Mouse (Mus musculus) liver, embryonic 14.5 days (tissue): ENCODE measurements around the gene Tat. TPM values are rescaled to one million over a fixed set of nuclear protein-coding genes. Genes with fewer than 3 reads are reported as not detected.

Experiments used
- ATAC-seq: fragments of 200-750 bp; cut with Nextera tagmentation; 2 replicates; pipeline ENCODE4 v1.8.0; 2017; ENCODE audit warnings: moderate number of reproducible peaks, mild to moderate bottlenecking, moderate library complexity; ENCODE audit not compliant: insufficient read depth
- DNase-seq, 3 experiments: peaks; one replicate each; pipeline ENCODE4 v3.0.0-alpha.2; 2012 to 2013; ENCODE audit warnings: low read depth in 3 of 3, low spot score in 3 of 3
- H3K27ac ChIP-seq: fragments of 300-500 bp; sonication (generic); 2 replicates; pipeline ENCODE4 v1.5.1; 2014; ENCODE audit warnings: moderate library complexity, mild to moderate bottlenecking, control low read depth, inconsistent platforms
- H3K27me3 ChIP-seq: fragments of 300-500 bp; sonication (generic); 2 replicates; pipeline ENCODE4 v1.6.1; 2014; ENCODE audit warnings: mild to moderate bottlenecking, low read length, moderate library complexity; ENCODE audit not compliant: control insufficient read depth, insufficient read depth
- H3K36me3 ChIP-seq: fragments of 300-500 bp; sonication (generic); replicated peaks from 2 replicates; pipeline ENCODE4 v1.6.1; 2014; ENCODE audit warnings: low read depth; ENCODE audit not compliant: control insufficient read depth, insufficient read depth
- H3K4me1 ChIP-seq, 2 experiments: fragments of 200-500 bp in 1 of 2; fragments of 300-500 bp in 1 of 2; sonication (generic) in 1 of 2; replicated peaks; 2 replicates each; pipeline ENCODE4 v1.6.1; 2012 to 2014; ENCODE audit warnings: antibody characterized with exemption in 1 of 2, inconsistent platforms in 1 of 2, low read length in 1 of 2; ENCODE audit not compliant: control insufficient read depth in 2 of 2, insufficient read depth in 2 of 2
- H3K4me2 ChIP-seq: fragments of 300-500 bp; sonication (generic); 2 replicates; pipeline ENCODE4 v1.6.1; 2014; ENCODE audit warnings: low read depth, mild to moderate bottlenecking, control low read depth, moderate library complexity
- H3K4me3 ChIP-seq, 2 experiments: fragments of 200-500 bp in 1 of 2; fragments of 300-500 bp in 1 of 2; sonication (generic) in 1 of 2; 2 replicates each; pipeline ENCODE4 v1.5.1; 2012 to 2014; ENCODE audit warnings: low read depth in 2 of 2, low read length in 2 of 2, mild to moderate bottlenecking in 2 of 2, control low read depth in 1 of 2, inconsistent platforms in 1 of 2, moderate library complexity in 1 of 2; ENCODE audit not compliant: insufficient read depth in 1 of 2
- H3K9ac ChIP-seq: fragments of 300-500 bp; sonication (generic); replicated peaks from 2 replicates; pipeline ENCODE4 v1.6.1; 2014; ENCODE audit warnings: mild to moderate bottlenecking, control low read depth, moderate library complexity
- H3K9me3 ChIP-seq: fragments of 300-500 bp; sonication (generic); 2 replicates; pipeline ENCODE4 v1.6.1; 2016; ENCODE audit warnings: low read length, mixed read lengths; ENCODE audit not compliant: control insufficient read depth
- CTCF ChIP-seq: IDR thresholded peaks from 2 replicates; pipeline ENCODE4 v1.5.1; 2016; ENCODE audit warnings: antibody characterized with exemption, low read depth, control low read depth
- EP300 ChIP-seq: IDR thresholded peaks from 2 replicates; pipeline ENCODE4 v1.6.1; 2016; ENCODE audit warnings: antibody characterized with exemption, low read depth
- WGBS: fragments of 180-500 bp; shearing (Covaris S2); extraction: QIAGEN DNeasy Blood & Tissue Kit; methylation state at CpG from one replicate; pipeline ENCODE4 v1.1.7; 2014; ENCODE audit not compliant: insufficient replicate concordance; 5-methylcytosine and 5-hydroxymethylcytosine counted together
- polyA plus RNA-seq, 2 experiments: library from polyadenylated mRNA; depleted of rRNA in 1 of 2; stranded (reverse) in 1 of 2; unstranded in 1 of 2; fragments of >200 nt; fragmentation: Nextera tagmentation in 1 of 2; extraction: Ambion mirVana in 1 of 2; gene quantifications; 2 replicates each; pipeline versions ENCODE4 v1.2.1 to v1.2.3; 2012 to 2014

The Tat gene
- polyA plus RNA-seq, 2 experiments, result 0.25 to 0.27 TPM

DNA sequence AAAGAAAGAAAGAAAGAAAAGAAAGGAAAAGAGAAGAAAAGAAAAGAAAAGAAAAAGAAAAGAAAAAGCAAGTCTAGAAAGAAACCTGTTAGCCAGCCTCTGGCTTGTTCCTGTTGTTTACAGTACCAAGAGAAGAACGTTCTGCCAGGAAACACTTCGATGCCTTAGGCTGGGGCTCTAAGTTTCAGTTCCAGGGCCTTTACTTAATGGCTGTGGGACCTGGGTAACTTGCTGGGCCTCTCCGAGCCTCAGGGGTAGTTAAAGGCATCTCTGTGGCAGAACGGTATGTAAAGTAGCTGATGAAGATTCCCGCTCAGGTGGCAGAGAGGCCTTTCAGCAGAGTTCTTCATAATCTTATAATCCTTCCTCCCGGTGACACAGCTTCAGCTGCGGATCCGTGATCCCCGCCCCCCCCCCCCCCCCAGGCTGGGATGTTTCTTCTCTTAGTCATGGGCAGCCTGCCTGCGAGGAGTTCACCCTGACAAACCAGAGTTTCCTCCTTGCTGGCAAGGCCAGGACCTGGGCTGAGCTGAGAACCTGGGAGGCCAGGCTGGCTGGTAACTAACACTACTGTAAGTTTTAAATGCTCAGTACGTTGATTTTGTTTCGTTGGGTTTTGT, 32.1 kb upstream of the Tat start:
- Histone ChIP-seq H3K4me1 (0 out of 4 replicates have a peak, but pooled peaks cover 0 to 3% of the 10 kb centered on the region in 2 experiments), H3K4me2 (no peak overlapping the region), H3K9ac (no peak overlapping the region), H3K27ac (no peak overlapping the region), H3K4me3 (no peak overlapping the region), H3K36me3 (no peaks in the 10 kb centered on the region), H3K27me3 (peaks cover 20% of the 10 kb centered on the region), H3K9me3 (no peaks in the 10 kb centered on the region)
- no peak for TF ChIP-seq CTCF
- no peak for TF ChIP-seq EP300
- WGBS, result 31% methylated on average over 12 of the region's 12 CpGs
- no peak for DNase-seq
- no peak for ATAC-seq

GRCm38 (mm10) chr8:109959112-109959511, 31.1 kb upstream of the Tat start:
- DNase-seq, result no peak
- Histone ChIP-seq H3K9ac (no peak overlapping the region), H3K36me3 (no peaks in the 10 kb centered on the region), H3K4me1 (0 out of 4 replicates have a peak, but pooled peaks cover 0 to 3% of the 10 kb centered on the region in 2 experiments), H3K4me3 (no peak overlapping the region), H3K9me3 (no peaks in the 10 kb centered on the region), H3K4me2 (no peak overlapping the region), H3K27me3 (peaks cover 20% of the 10 kb centered on the region), H3K27ac (no peak overlapping the region)
- TF ChIP-seq EP300, result no peak
- 68% methylated on average over 4 of the region's 4 CpGs for WGBS
- no peak for ATAC-seq

- ATAC-seq, result no peak
- DNase-seq, result no peak
- TF ChIP-seq CTCF, result peak; percentile 90
- no peak for TF ChIP-seq EP300
- H3K27ac ChIP-seq, result no peak within 1 kb of the TSS
- WGBS, result 3% methylated on average over 64 of the region's 64 CpGs
- no peaks in the 10 kb centered on the region for H3K36me3 ChIP-seq
- no peak within 1 kb of the TSS for H3K9ac ChIP-seq
- H3K4me3 ChIP-seq, result peak within 1 kb of the TSS; percentile 18 to 40; a peak in 3 of 4 replicates
- H3K9me3 ChIP-seq, result no peaks in the 10 kb centered on the region
- 0 out of 4 replicates have a peak, but pooled peaks cover 0 to 3% of the 10 kb centered on the region in 2 experiments for H3K4me1 ChIP-seq
- peaks cover 20% of the 10 kb centered on the region for H3K27me3 ChIP-seq
- H3K4me2 ChIP-seq, result peak within 1 kb of the TSS; percentile 62
These were observed 28.4 kb upstream of the Tat start, which contains the start of gene Marveld3 for GRCm38 (mm10) chr8:109961693-109962367. Marveld3 (minus strand) TSS chr8:109962203.

DNA sequence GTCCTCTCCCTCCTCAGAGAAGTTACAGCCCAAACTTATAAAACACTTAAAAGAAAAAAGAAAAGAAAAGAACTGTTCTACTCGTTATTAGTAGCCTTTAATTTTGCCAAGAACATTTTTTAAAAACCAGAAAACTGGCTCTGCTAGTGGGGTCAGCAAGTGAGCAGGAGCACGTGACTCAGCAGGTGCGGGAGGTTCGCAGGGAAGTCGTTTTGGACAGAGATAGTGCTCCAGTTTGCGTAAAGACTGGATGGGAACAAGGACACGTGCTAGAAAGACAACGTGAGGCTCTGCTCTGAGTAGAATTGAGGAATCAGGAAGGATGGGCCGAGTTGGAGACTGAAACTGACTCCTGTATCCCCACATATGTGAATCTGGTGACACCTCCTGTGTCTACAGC, 27.3 kb upstream of the Tat start:
- H3K4me1 ChIP-seq, result no peaks in the 10 kb centered on the region
- no peaks in the 10 kb centered on the region for H3K36me3 ChIP-seq
- H3K4me2 ChIP-seq, result no peak overlapping the region
- DNase-seq (no peak), ATAC-seq (no peak)
- 55% methylated on average over 9 of the region's 9 CpGs for WGBS
- H3K4me3 ChIP-seq, result no peak overlapping the region
- TF ChIP-seq EP300 (no peak), CTCF (no peak)
- H3K27me3 ChIP-seq, result peaks cover 20% of the 10 kb centered on the region
- no peak overlapping the region for H3K27ac ChIP-seq
- H3K9ac ChIP-seq, result no peak overlapping the region
- no peaks in the 10 kb centered on the region for H3K9me3 ChIP-seq

- Histone ChIP-seq H3K4me3 (no peak overlapping the region), H3K4me1 (no peaks in the 10 kb centered on the region), H3K27ac (no peak overlapping the region), H3K9ac (no peak overlapping the region), H3K4me2 (no peak overlapping the region), H3K27me3 (peaks cover 20% of the 10 kb centered on the region), H3K36me3 (no peaks in the 10 kb centered on the region), H3K9me3 (no peaks in the 10 kb centered on the region)
- no peak for TF ChIP-seq CTCF
- no peak for TF ChIP-seq EP300
- no peak for DNase-seq
- ATAC-seq, result no peak
- WGBS, result 58% methylated on average over 13 of the region's 13 CpGs
These were observed 26.8 kb upstream of the Tat start for GRCm38 (mm10) chr8:109963421-109963820.
